Mouse (Mus musculus): ENCODE measurements around the gene Tbx21. TPM values are rescaled to one million over a fixed set of nuclear protein-coding genes. Genes with fewer than 3 reads are reported as not detected.
A peak's percentile ranks its signal among the peaks of the same experiment; 100 is the strongest.

The Tbx21 gene
- polyA plus RNA-seq, 1 experiment from 2014 or later: not detected

DNA sequence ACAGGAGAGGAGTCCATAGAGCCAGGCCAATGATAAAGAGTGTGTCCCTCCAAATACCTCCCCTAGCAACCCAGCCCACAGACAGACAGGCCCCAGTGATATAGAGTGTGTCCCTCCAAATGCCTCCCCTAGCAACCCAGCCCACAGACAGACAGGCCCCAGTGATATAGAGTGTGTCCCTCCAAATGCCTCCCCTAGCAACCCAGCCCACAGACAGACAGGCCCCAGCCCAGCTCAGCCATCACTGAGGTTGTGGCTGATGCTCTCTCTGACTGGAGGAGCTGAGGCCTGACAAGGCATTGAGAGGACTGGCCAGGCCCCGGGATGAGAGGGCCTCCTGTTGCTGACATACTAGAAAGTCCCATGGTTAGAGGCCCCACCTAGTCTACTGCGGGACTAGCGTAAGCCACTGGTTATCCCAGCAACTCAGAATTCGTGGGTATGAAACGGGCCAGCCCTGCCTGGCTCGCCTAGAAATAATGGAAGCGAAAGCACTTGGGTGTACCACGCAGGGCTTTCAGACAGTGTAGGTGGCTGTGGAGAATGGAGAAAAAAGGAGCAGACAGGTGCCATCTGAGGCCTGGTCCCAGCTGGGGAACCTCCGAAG is 2.5 kb downstream of the Tbx21 start:
- Histone ChIP-seq H3K4me3 (ENCODE audit: low read depth, low read length) (no peak overlapping the region), H3K4me2 (no peak overlapping the region), H3K9me3 (ENCODE audit: control insufficient read depth, low read length) (no peaks in the 10 kb centered on the region), H3K27me3 (replicated peaks; ENCODE audit: control insufficient read depth, insufficient read depth, low read length) (peaks cover 56% of the 10 kb centered on the region), H3K27ac (ENCODE audit: low read depth, low read length) (no peak overlapping the region), H3K4me1 (replicated peaks; ENCODE audit: control insufficient read depth, insufficient read depth, low read length) (peaks cover 7% of the 10 kb centered on the region; the same call in 1 of the 2 replicates), H3K9ac (ENCODE audit: low read depth, low read length) (no peak overlapping the region), H3K36me3 (ENCODE audit: control insufficient read depth, insufficient read depth, low read length) (no peaks in the 10 kb centered on the region)
- no peak for ATAC-seq (replicated peaks; ENCODE audit: low FRiP score)
- DNase-seq (ENCODE audit: low spot score): no peak
- 76% methylated on average over 9 of the region's 9 CpGs for WGBS

DNA sequence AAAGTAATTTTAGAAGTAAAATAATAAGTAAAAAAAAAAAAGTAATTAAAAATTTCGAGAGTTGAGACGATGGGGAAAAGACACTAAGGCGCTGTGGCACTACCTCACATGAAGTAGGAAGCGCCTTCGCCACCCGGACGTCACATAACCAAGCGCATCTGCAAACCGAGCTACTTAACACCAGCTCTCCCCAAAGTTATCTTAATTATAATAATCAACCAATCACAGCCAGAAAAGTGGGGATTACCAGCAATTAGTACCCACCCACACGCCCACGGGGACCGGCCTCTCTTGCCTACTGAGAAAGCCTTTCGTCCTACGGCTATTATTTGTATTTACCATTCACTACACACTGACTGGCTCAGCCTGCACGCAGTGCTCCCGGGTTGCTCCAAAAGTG is 6.2 kb downstream of the Tbx21 start:
- H3K27ac ChIP-seq (ENCODE audit: low read depth, low read length): no peak overlapping the region
- H3K27me3 ChIP-seq (replicated peaks; ENCODE audit: control insufficient read depth, insufficient read depth, low read length): peaks cover 27% of the 10 kb centered on the region
- H3K4me3 ChIP-seq (ENCODE audit: low read depth, low read length): no peak overlapping the region
- no peaks in the 10 kb centered on the region for H3K4me1 ChIP-seq (replicated peaks; ENCODE audit: control insufficient read depth, insufficient read depth, low read length)
- WGBS: 77% methylated on average over 16 of the region's 16 CpGs
- H3K36me3 ChIP-seq (ENCODE audit: control insufficient read depth, insufficient read depth, low read length): no peaks in the 10 kb centered on the region
- DNase-seq (ENCODE audit: low spot score): no peak
- no peak overlapping the region for H3K9ac ChIP-seq (ENCODE audit: low read depth, low read length)
- no peak for ATAC-seq (replicated peaks; ENCODE audit: low FRiP score)
- H3K9me3 ChIP-seq (ENCODE audit: control insufficient read depth, low read length): no peaks in the 10 kb centered on the region
- no peak overlapping the region for H3K4me2 ChIP-seq

DNA sequence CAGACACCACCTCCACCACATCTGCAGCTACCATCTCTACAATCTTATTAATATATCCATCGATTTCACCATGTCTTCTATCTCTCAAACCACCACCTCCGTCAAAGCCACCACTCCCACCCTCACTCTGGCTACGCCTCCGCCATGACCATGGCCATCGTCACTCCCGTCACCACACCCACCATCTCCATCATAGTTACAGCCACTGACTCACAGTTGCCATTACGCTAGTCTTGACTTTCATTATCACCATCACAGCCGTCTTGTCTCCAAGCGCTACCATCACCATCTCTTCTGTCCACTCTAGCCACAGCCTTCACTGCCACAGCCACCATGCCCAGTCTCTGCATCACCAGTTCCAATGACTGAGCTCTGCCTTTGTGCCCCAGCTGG is 11.0 kb downstream of the Tbx21 start:
- Histone ChIP-seq H3K9ac (ENCODE audit: low read depth, low read length) (no peak overlapping the region), H3K36me3 (ENCODE audit: control insufficient read depth, insufficient read depth, low read length) (no peaks in the 10 kb centered on the region), H3K4me3 (ENCODE audit: low read depth, low read length) (no peak overlapping the region), H3K9me3 (ENCODE audit: control insufficient read depth, low read length) (no peaks in the 10 kb centered on the region), H3K4me2 (no peak overlapping the region), H3K4me1 (replicated peaks; ENCODE audit: control insufficient read depth, insufficient read depth, low read length) (no peaks in the 10 kb centered on the region), H3K27ac (ENCODE audit: low read depth, low read length) (no peak overlapping the region), H3K27me3 (replicated peaks; ENCODE audit: control insufficient read depth, insufficient read depth, low read length) (peaks cover 18% of the 10 kb centered on the region)
- 90% methylated on average over 9 of the region's 9 CpGs for WGBS
- ATAC-seq (replicated peaks; ENCODE audit: low FRiP score) (no peak), DNase-seq (ENCODE audit: low spot score) (no peak)

DNA sequence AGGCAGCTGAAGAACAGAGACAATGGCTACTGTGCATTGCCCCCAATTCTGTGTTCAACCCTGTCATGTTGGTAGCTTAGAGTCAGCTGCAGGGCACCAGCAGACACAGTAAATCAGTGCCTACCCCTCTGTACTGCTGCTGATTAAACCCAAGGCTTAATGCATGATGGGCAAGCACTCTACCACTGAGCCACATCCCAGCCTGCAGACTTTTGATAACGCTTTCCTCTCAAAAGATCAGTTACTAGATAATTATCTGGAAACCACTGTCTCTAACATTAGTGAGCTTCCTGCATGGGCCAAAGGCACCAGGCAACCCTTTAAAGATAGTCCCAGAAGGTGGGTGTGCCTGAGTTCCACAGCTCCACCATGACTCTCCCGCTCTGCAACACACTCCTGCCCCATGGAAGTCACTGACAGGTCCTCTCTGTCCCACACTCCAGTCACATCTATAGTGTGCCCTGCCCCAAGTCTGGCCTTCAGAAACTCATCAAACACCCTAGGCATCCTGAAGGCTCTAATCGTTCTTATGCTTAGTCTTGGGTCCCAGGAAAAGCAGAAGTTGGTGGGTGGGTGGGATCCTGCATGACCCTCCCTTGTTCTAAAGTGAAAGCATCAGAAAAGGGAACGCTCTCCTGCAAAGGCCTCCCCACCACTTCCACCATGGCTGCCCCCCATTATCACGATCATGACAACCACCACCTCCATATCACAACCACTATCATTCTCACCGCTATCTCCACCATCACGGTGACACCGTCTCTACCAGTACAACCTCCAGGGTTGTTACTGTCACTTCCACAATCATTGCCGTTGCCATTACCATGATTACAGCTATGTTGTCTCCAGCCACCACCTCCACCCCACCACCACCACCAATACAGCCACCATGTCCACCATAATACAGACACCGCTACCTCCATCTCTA is 11.7 kb downstream of the Tbx21 start:
- ATAC-seq (replicated peaks; ENCODE audit: low FRiP score) (no peak), DNase-seq (ENCODE audit: low spot score) (no peak)
- H3K27me3 ChIP-seq (replicated peaks; ENCODE audit: control insufficient read depth, insufficient read depth, low read length): peaks cover 25% of the 10 kb centered on the region
- H3K9ac ChIP-seq (ENCODE audit: low read depth, low read length): no peak overlapping the region
- H3K9me3 ChIP-seq (ENCODE audit: control insufficient read depth, low read length): no peaks in the 10 kb centered on the region
- no peak overlapping the region for H3K4me3 ChIP-seq (ENCODE audit: low read depth, low read length)
- H3K27ac ChIP-seq (ENCODE audit: low read depth, low read length): no peak overlapping the region
- no peaks in the 10 kb centered on the region for H3K4me1 ChIP-seq (replicated peaks; ENCODE audit: control insufficient read depth, insufficient read depth, low read length)
- H3K4me2 ChIP-seq: no peak overlapping the region
- H3K36me3 ChIP-seq (ENCODE audit: control insufficient read depth, insufficient read depth, low read length): no peaks in the 10 kb centered on the region
- 64% methylated on average over 10 of the region's 10 CpGs for WGBS

DNA sequence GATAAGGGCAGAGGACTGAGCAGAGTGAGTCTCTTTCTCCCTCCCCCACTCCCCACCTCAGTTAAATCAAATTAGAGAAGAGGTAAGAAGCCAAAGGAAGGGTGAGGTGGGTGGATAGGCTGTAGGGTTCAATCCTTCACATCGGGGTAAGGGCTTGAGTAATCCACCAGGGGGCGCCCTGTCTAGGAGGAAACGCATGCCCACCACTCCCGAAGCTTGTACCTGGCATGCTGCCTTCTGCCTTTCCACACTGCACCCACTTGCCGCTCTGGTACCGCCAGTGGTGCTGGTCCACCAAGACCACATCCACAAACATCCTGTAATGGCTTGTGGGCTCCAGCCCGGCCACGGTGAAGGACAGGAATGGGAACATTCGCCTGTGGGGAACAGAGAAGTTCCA is 13.4 kb downstream of the Tbx21 start:
- ATAC-seq (replicated peaks; ENCODE audit: low FRiP score) (no peak), DNase-seq (ENCODE audit: low spot score) (peak; percentile 61)
- no peak overlapping the region for H3K4me2 ChIP-seq
- H3K27me3 ChIP-seq (replicated peaks; ENCODE audit: control insufficient read depth, insufficient read depth, low read length): peaks cover 40% of the 10 kb centered on the region
- H3K4me3 ChIP-seq (ENCODE audit: low read depth, low read length): no peak overlapping the region
- no peaks in the 10 kb centered on the region for H3K9me3 ChIP-seq (ENCODE audit: control insufficient read depth, low read length)
- H3K36me3 ChIP-seq (ENCODE audit: control insufficient read depth, insufficient read depth, low read length): no peaks in the 10 kb centered on the region
- no peaks in the 10 kb centered on the region for H3K4me1 ChIP-seq (replicated peaks; ENCODE audit: control insufficient read depth, insufficient read depth, low read length)
- H3K27ac ChIP-seq (ENCODE audit: low read depth, low read length): no peak overlapping the region
- WGBS: 20% methylated on average over 9 of the region's 9 CpGs
- H3K9ac ChIP-seq (ENCODE audit: low read depth, low read length): no peak overlapping the region

DNA sequence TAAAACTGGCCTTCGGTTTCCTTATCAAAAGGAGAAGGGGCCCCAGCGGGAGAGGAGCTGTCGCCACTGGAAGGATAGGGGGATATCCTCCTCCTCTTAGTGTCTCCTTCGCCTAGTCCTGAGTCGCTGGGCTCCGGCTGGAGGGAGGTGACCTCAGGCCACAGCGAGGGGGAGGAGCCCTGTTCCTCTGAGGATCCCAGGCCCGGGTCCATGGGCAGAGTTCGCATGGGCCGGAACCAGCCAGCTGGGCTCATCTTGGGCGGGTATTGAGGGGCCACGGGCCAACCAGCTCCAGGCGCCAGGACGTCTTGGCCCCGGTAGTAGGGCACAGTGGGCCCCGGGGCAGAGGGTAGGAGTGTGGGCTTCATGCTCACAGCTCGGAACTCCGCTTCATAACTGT is 16.3 kb downstream of the Tbx21 start:
- H3K4me3 ChIP-seq (ENCODE audit: low read depth, low read length): 0 out of 2 replicates have a peak overlapping the region, but pooled peaks have one; percentile 3
- no peak overlapping the region for H3K9ac ChIP-seq (ENCODE audit: low read depth, low read length)
- H3K4me1 ChIP-seq (replicated peaks; ENCODE audit: control insufficient read depth, insufficient read depth, low read length): no peaks in the 10 kb centered on the region
- no peak overlapping the region for H3K27ac ChIP-seq (ENCODE audit: low read depth, low read length)
- WGBS: 19% methylated on average over 18 of the region's 18 CpGs
- H3K4me2 ChIP-seq: peak overlapping the region; percentile 31
- H3K9me3 ChIP-seq (ENCODE audit: control insufficient read depth, low read length): no peaks in the 10 kb centered on the region
- ATAC-seq (replicated peaks; ENCODE audit: low FRiP score) (no peak), DNase-seq (ENCODE audit: low spot score) (no peak)
- peaks cover 43% of the 10 kb centered on the region for H3K27me3 ChIP-seq (replicated peaks; ENCODE audit: control insufficient read depth, insufficient read depth, low read length)
- H3K36me3 ChIP-seq (ENCODE audit: control insufficient read depth, insufficient read depth, low read length): no peaks in the 10 kb centered on the region

DNA sequence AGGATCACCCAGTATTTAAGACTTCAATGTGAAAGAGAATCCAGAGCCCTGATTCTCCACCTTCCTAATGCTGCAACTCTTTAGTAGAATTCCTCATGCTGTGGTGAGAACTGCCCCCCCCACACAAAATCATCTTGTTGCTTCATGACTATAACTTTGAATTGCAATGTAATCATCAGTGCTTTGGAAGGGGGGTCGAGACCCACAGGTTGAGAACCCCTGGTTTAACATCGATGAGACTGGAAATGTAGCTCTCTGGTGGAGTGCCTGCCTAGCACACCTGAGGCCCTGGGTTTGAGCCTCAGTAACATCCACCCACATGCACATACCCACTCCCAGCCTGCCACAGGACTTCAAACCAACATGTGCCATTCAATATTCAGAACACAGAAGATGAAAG is 20.5 kb downstream of the Tbx21 start:
- WGBS: 57% methylated on average over 2 of the region's 2 CpGs
- Histone ChIP-seq H3K27ac (ENCODE audit: low read depth, low read length) (no peak overlapping the region), H3K4me3 (ENCODE audit: low read depth, low read length) (no peak overlapping the region), H3K9ac (ENCODE audit: low read depth, low read length) (no peak overlapping the region), H3K36me3 (ENCODE audit: control insufficient read depth, insufficient read depth, low read length) (no peaks in the 10 kb centered on the region), H3K4me2 (no peak overlapping the region), H3K27me3 (replicated peaks; ENCODE audit: control insufficient read depth, insufficient read depth, low read length) (peaks cover 41% of the 10 kb centered on the region), H3K9me3 (ENCODE audit: control insufficient read depth, low read length) (no peaks in the 10 kb centered on the region; the same call in 1 of the 2 replicates), H3K4me1 (replicated peaks; ENCODE audit: control insufficient read depth, insufficient read depth, low read length) (no peaks in the 10 kb centered on the region)
- no peak for ATAC-seq (replicated peaks; ENCODE audit: low FRiP score)
- no peak for DNase-seq (ENCODE audit: low spot score)

DNA sequence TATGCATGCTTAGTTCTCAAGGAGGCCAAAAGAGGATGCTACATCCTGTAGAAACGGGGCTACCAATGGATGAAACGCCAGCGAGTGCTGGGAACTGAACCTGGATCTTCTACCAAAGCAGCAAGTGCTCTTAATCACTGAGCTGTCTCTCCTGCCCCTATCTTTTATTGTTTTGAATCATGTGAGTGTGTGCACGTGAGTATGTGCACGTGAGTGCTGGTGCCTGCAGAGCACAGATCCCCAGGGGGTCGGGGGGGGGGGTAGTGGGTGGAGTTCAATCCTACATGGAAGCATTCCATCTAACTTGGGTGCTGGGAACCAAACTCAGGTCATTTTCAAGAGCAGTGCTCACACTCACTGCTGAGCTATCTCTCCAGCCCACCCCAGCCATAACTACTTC is 28.8 kb downstream of the Tbx21 start:
- peaks cover 27% of the 10 kb centered on the region for H3K27me3 ChIP-seq (replicated peaks; ENCODE audit: control insufficient read depth, insufficient read depth, low read length)
- no peak overlapping the region for H3K9ac ChIP-seq (ENCODE audit: low read depth, low read length)
- peaks cover 5% of the 10 kb centered on the region; the same call in 1 of the 2 replicates for H3K9me3 ChIP-seq (ENCODE audit: control insufficient read depth, low read length)
- H3K4me3 ChIP-seq (ENCODE audit: low read depth, low read length): no peak overlapping the region
- H3K27ac ChIP-seq (ENCODE audit: low read depth, low read length): no peak overlapping the region
- ATAC-seq (replicated peaks; ENCODE audit: low FRiP score): no peak
- no peak for DNase-seq (ENCODE audit: low spot score)
- no peak overlapping the region for H3K4me2 ChIP-seq
- peaks cover 3% of the 10 kb centered on the region for H3K4me1 ChIP-seq (replicated peaks; ENCODE audit: control insufficient read depth, insufficient read depth, low read length)
- 68% methylated on average over 6 of the region's 6 CpGs for WGBS
- H3K36me3 ChIP-seq (ENCODE audit: control insufficient read depth, insufficient read depth, low read length): no peaks in the 10 kb centered on the region

Measured in liver, embryonic 11.5 days (tissue).